Mouse (Mus musculus) midbrain, embryonic 14.5 days (tissue): ENCODE data around the gene Zmynd11. TPM values are rescaled to one million over a fixed set of nuclear protein-coding genes. Genes with fewer than 3 reads are reported as not detected.

Source experiments
- ATAC-seq: fragments of 200-750 bp; cut with Nextera tagmentation; 2 replicates; pipeline ENCODE4 v1.8.0; 2017; ENCODE audit warnings: moderate number of reproducible peaks, moderate library complexity; ENCODE audit not compliant: low FRiP score, low TSS enrichment
- DNase-seq: peaks from one replicate; pipeline ENCODE4 v3.0.0-alpha.2; 2015
- H3K27ac ChIP-seq: fragments of 300-500 bp; sonication (generic); replicated peaks from 2 replicates; pipeline ENCODE4 v1.5.1; 2014; ENCODE audit warnings: mild to moderate bottlenecking, low read depth, low read length, moderate library complexity
- H3K27me3 ChIP-seq: fragments of 300-500 bp; sonication (generic); 2 replicates; pipeline ENCODE4 v1.6.1; 2014; ENCODE audit warnings: low read length, control low read depth, mixed read lengths; ENCODE audit not compliant: control insufficient read depth, insufficient read depth
- H3K36me3 ChIP-seq: fragments of 300-500 bp; sonication (generic); 2 replicates; pipeline ENCODE4 v1.6.1; 2014; ENCODE audit warnings: low read length, control low read depth; ENCODE audit not compliant: control insufficient read depth, insufficient read depth
- H3K4me1 ChIP-seq: fragments of 300-500 bp; sonication (generic); 2 replicates; pipeline ENCODE4 v1.6.1; 2014; ENCODE audit warnings: mild to moderate bottlenecking, antibody characterized with exemption, low read length, control low read depth; ENCODE audit not compliant: control insufficient read depth, insufficient read depth
- H3K4me2 ChIP-seq: fragments of 300-500 bp; sonication (generic); 2 replicates; pipeline ENCODE4 v1.6.1; 2014; ENCODE audit warnings: mild to moderate bottlenecking, low read length, moderate library complexity
- H3K4me3 ChIP-seq: fragments of 300-500 bp; sonication (generic); replicated peaks from 2 replicates; pipeline ENCODE4 v1.5.1; 2014; ENCODE audit warnings: low read depth, low read length
- H3K9ac ChIP-seq: fragments of 300-500 bp; sonication (generic); replicated peaks from 2 replicates; pipeline ENCODE4 v1.6.1; 2014; ENCODE audit warnings: mild to moderate bottlenecking, low read length, moderate library complexity
- H3K9me3 ChIP-seq: fragments of 300-500 bp; sonication (generic); 2 replicates; pipeline ENCODE4 v1.6.1; 2016; ENCODE audit warnings: low read length, control low read depth, mixed read lengths; ENCODE audit not compliant: control insufficient read depth
- WGBS: fragments of 180-500 bp; shearing (Covaris S2); extraction: QIAGEN DNeasy Blood & Tissue Kit; methylation state at CpG from one replicate; pipeline ENCODE4 v1.1.7; 2014; 5-methylcytosine and 5-hydroxymethylcytosine counted together
- polyA plus RNA-seq: library from polyadenylated mRNA; unstranded; fragments of >200 nt; fragmentation: Nextera tagmentation; extraction: Ambion mirVana; gene quantifications from 2 replicates; pipeline ENCODE4 v1.2.1, GENCODE M21; 2014

Gene Zmynd11
- polyA plus RNA-seq, 1 experiment from 2014 or later, result 198 TPM

DNA sequence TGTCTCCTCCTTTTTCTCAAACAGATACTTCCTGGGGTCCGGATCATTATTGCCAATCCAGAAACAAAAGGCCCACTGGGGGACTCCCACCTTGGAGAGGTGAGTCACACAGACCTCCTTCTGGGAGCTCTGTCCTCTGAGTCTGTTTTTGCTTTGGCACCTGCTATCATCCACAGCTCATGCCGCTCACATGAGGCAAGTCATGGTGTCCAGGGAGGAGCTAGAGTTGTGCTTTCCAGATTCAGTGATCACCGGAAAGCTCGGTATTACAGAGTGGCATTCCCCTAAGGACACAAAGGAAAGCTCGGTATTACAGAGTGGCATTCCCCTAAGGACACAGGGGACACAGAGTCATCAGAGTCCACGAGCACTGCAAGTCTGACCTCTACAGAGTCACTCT lies 108.5 kb downstream of the Zmynd11 start:
- no peaks in the 10 kb centered on the region for H3K4me1 ChIP-seq
- WGBS, result 91% methylated on average over 6 of the region's 6 CpGs
- H3K27me3 ChIP-seq, result no peaks in the 10 kb centered on the region
- DNase-seq, result no peak
- H3K4me3 ChIP-seq, result no peak overlapping the region
- no peak overlapping the region for H3K4me2 ChIP-seq
- no peaks in the 10 kb centered on the region for H3K9me3 ChIP-seq
- H3K27ac ChIP-seq, result no peak overlapping the region
- no peak overlapping the region for H3K9ac ChIP-seq
- no peak for ATAC-seq
- H3K36me3 ChIP-seq, result peaks cover 48% of the 10 kb centered on the region

DNA sequence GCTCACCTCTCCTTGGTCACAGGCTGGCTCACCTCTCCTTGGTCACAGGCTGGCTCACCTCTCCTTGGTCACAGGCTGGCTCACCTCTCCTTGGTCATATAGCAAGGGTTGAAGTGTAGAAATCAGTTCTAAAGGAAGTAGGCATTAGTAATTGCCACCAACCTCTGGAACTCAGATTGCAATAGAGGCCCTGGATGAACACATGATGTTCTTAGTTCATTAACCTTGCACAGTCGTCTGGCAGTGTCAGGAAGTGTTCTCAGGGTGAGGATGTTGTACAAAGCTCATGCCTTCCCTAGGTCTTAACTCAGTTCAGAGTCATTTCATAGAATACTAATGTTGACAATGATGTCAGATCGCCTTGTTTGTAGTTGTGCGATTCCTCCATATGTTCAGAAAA lies 112.1 kb downstream of the Zmynd11 start:
- 0 out of 2 replicates have a peak, but pooled peaks cover 2% of the 10 kb centered on the region for H3K4me1 ChIP-seq
- H3K36me3 ChIP-seq, result peaks cover 14% of the 10 kb centered on the region
- no peak overlapping the region for H3K27ac ChIP-seq
- ATAC-seq (no peak), DNase-seq (no peak)
- H3K9me3 ChIP-seq, result no peaks in the 10 kb centered on the region
- H3K9ac ChIP-seq, result no peak overlapping the region
- H3K27me3 ChIP-seq, result no peaks in the 10 kb centered on the region
- whole genome bisulfite sequencing, result 84% methylated on average over 3 of the region's 3 CpGs
- no peak overlapping the region for H3K4me3 ChIP-seq
- H3K4me2 ChIP-seq, result no peak overlapping the region

DNA sequence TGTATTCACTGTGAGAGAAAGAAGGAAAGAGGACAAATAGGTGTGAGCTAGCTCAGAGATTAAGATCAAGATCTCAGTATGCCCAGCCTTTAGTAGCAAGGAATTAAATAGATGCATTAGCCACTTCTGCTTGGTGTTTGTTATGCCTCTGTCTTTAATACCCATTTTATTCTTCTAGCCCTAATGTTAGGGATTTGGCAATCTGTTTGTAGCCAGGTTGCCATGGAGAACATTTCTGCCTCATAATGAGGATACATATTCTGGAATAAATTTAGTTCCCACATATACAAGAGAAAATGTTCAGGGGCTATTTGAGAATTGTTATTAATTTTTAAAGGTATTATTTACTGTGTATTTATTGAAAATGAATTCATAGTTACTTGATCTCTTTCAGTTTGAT lies 114.5 kb downstream of the Zmynd11 start:
- H3K4me3 ChIP-seq, result no peak overlapping the region
- peak; percentile 22 for DNase-seq

DNA sequence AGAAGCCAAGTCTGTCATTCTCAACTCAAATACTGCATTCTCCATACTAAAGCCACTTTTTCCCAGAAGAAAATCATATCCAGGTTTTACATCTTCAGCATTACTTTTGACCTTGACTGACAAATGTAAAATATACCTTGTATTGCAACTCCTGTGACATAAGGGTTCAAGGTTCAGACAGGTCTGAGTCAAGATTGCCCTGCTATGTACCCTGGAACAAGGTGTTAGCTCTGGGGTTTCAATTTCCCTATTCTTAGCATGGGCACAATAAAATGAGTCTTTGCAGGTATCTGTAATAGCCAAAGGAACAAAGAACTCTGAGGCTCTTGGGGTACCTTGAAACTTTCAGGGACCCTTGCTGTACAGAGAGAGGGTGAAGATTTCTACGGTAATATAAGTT lies 115.2 kb downstream of the Zmynd11 start:
- Histone ChIP-seq H3K4me3 (no peak overlapping the region), H3K4me1 (0 out of 2 replicates have a peak, but pooled peaks cover 2% of the 10 kb centered on the region), H3K27me3 (no peaks in the 10 kb centered on the region), H3K9me3 (no peaks in the 10 kb centered on the region), H3K36me3 (peaks cover 7% of the 10 kb centered on the region), H3K27ac (no peak overlapping the region), H3K4me2 (no peak overlapping the region), H3K9ac (no peak overlapping the region)
- no peak for DNase-seq
- WGBS, result 93% methylated on average over 1 of the region's 1 CpGs
- ATAC-seq, result no peak

More for the DNA sequence above, 114.5 kb downstream of the Zmynd11 start:
- Histone ChIP-seq H3K4me2 (no peak overlapping the region), H3K9ac (no peak overlapping the region), H3K27me3 (no peaks in the 10 kb centered on the region), H3K9me3 (no peaks in the 10 kb centered on the region), H3K36me3 (peaks cover 5% of the 10 kb centered on the region; the same call in 1 of the 2 replicates), H3K4me1 (0 out of 2 replicates have a peak, but pooled peaks cover 2% of the 10 kb centered on the region), H3K27ac (no peak overlapping the region)
- no peak for ATAC-seq

DNA sequence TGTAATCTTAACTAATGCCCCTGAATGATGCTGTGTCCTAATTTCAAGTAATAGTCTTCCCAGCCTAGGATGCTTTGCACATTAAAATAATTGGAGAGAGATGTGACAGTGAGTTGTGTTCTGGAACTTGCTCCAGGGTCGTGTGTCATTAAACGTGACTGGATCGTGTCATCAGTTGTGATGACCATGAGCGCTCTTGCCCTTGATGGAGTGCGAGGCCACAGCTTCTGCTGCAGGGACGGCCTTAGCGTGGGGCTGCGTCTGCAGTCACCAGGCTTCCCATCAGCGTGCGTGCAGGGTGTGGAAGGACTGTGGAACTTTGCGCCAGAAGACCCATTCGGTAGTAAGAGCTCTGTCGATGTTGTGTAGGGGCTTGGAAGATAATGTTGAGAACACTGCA lies 116.4 kb downstream of the Zmynd11 start:
- 96% methylated on average over 13 of the region's 13 CpGs for WGBS
- Histone ChIP-seq H3K27me3 (no peaks in the 10 kb centered on the region), H3K27ac (no peak overlapping the region), H3K4me1 (0 out of 2 replicates have a peak, but pooled peaks cover 2% of the 10 kb centered on the region), H3K9me3 (no peaks in the 10 kb centered on the region), H3K4me3 (no peak overlapping the region), H3K9ac (no peak overlapping the region), H3K4me2 (no peak overlapping the region), H3K36me3 (peaks cover 7% of the 10 kb centered on the region)
- DNase-seq, result no peak
- no peak for ATAC-seq

DNA sequence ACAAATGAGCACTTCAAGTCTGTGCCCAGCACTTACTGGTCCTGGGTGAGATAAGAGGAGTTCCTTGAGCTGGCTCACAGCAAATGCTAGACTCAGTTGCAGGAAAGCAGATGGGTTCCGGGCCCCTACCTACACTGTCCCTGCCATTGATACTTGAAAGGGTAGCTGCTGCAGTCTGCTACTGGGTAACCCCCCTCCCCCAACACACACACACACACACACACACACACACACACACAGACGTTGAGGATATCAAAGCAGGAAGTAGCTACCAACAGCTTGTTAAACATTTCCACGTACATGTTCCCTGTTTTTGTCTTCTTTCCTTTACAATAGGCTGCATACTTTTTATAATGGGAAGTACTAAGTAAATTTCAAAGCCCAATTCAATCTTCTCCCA lies 127.2 kb downstream of the Zmynd11 start:
- peaks cover 9% of the 10 kb centered on the region for H3K36me3 ChIP-seq
- no peak overlapping the region for H3K27ac ChIP-seq
- ATAC-seq, result no peak
- 81% methylated on average over 3 of the region's 3 CpGs for WGBS
- H3K9me3 ChIP-seq, result no peaks in the 10 kb centered on the region
- no peak for DNase-seq
- no peaks in the 10 kb centered on the region for H3K27me3 ChIP-seq
- no peak overlapping the region for H3K4me3 ChIP-seq
- H3K4me2 ChIP-seq, result no peak overlapping the region
- H3K4me1 ChIP-seq, result no peaks in the 10 kb centered on the region
- no peak overlapping the region for H3K9ac ChIP-seq

DNA sequence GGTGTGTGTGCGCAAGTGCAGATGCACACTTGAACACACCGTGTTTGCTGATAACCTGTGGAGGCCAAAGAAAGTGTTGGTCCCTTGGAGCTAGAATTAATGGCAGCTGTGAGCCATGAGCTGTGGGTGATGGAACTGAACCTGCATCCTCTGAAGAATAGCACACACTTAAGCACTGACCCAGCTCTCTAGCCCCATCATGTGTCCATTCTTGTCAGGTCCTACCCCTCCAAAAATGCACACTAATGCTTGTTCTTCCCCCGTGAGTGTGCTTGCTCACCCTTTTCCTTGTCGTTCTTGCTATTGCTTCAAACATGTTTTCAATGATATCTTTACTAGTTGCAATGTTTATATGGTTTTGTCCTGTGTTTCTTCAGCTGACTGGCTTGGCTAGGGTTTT lies 128.6 kb downstream of the Zmynd11 start:
- Histone ChIP-seq H3K4me2 (no peak overlapping the region), H3K4me1 (no peaks in the 10 kb centered on the region), H3K27ac (no peak overlapping the region), H3K27me3 (no peaks in the 10 kb centered on the region), H3K4me3 (no peak overlapping the region), H3K36me3 (peaks cover 9% of the 10 kb centered on the region), H3K9me3 (no peaks in the 10 kb centered on the region), H3K9ac (no peak overlapping the region)
- ATAC-seq (no peak; the same call in 1 of the 2 replicates), DNase-seq (peak; percentile 54)
- WGBS, result 61% methylated on average over 4 of the region's 4 CpGs

DNA sequence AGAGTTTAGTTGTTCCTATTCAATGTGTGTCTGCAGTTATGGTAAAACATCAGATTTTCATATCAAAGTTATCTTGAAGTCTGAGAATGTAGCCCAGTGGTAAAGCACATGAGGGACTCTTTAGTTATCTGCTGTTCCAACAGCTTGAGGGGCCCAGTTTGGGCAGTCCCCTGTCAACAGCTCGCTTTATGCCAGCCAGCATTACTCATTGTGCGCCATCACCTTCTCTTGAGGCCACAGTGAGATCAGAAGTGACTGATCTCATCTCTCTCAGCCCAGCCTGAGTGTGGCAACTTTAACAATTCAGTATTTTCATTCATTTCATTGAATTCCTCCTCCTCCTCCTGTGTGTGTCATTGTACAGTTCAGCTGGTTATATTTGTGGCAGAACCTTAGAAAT lies 129.2 kb downstream of the Zmynd11 start:
- Histone ChIP-seq H3K27ac (no peak overlapping the region), H3K9ac (no peak overlapping the region), H3K4me2 (no peak overlapping the region), H3K4me3 (no peak overlapping the region), H3K4me1 (no peaks in the 10 kb centered on the region), H3K36me3 (peaks cover 9% of the 10 kb centered on the region), H3K9me3 (no peaks in the 10 kb centered on the region), H3K27me3 (no peaks in the 10 kb centered on the region)
- 87% methylated on average over 2 of the region's 2 CpGs for WGBS
- no peak for ATAC-seq
- no peak for DNase-seq
